Mouse (Mus musculus) ES-Bruce4 (cell line): ENCODE measurements at regions not wholly inside any gene's neighbourhood (a gene's known extent, or its start where the extent isn't known, plus 50 kb on each side); places are given as distances from the start of the nearest gene placed in this dataset.

Experiments
- CTCF ChIP-seq: IDR thresholded peaks from one replicate; pipeline ENCODE4 v1.8.1; 2011; ENCODE audit warnings: low read depth, low read length
- EP300 ChIP-seq: IDR thresholded peaks from 2 replicates; pipeline ENCODE4 v1.6.1; 2011; ENCODE audit warnings: low read depth, low read length; ENCODE audit not compliant: insufficient read depth

DNA sequence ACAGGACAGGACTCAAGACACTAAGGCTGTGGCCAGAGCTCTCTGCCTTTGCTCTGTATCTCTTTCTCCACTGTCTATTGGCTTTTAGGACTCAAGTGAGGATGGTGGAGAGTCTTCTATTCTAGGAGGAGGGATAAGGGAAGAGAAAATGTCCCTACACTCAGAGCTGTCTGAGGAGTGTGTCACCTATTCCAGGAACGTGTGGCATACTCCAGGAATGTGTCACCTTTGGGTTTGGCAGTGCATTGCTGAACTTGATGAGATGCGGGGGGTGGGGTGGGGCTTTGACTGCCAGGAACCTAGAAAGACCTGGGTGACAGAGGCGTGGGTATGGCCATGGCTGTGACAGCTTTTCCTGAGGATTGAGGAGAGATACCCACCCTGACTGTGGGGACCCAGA lies 237.1 kb upstream of the Dio3 start:
- TF ChIP-seq EP300 (no peak), CTCF (no peak)
